Mouse (Mus musculus) right cerebral cortex, postnatal 14 days (tissue): ENCODE results near the gene Ppp1r35.
A peak's percentile ranks its signal among the peaks of the same experiment; 100 is the strongest.

ENCODE experiments used
- DNase-seq: peaks from one replicate; pipeline ENCODE4 v3.0.0; 2022

Gene Ppp1r35

DNA sequence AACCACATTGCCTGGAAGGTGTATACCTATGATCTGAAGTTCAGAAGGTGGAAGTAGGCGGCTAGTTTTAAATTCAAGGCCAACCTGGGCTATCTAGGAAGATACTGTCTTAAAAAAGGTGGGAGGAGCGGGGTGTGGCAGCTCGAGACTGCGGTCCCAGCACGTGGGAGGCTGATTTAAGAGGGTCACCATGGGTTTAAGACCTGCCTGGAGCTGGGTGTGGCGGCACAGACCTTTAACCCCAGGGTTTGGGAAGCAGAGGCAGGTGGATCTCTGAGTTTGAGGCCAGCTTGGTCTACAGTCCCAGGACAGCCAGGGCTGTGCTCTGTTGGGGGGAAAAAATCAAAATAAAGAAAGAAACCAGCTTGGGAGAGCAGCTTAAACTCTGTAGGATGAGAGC, 26.7 kb upstream of the Ppp1r35 start:
- DNase-seq = no peak

DNA sequence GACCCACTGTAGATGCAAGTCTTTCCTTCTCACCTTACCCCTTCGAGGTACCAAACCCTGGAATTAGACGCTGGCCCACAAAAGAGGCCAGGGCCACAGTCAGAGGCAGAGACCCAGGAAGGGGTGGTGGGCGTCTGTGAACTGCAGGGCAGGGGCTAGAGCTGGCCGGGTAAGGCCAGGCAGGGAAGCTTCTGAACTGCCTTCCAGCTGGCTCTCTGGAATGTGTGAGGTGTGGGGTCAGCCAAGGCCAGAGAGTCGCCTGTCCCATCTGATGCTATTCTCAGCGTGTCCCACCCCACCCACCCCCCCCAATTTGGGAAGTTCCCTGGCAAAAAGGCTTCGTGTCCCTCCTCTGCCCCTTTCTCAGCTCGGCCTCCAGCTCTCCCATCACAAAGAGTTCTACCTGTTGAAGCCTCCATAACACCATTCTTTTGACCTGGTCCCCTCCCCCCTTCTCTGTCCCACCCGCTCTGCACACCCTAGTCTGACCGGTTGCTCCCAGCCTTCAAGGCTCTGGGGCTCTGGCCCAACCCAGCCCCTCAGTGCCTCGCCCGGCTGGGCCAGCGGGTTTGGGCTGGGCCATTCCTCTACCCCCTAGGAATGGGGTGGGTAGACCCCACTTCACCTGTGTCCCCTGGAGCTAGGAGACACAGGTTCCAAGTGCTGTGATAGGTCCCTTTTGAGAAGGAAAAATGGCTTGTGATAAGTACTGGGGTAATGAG, 25.4 kb upstream of the Ppp1r35 start:
- DNase-seq = no peak

DNA sequence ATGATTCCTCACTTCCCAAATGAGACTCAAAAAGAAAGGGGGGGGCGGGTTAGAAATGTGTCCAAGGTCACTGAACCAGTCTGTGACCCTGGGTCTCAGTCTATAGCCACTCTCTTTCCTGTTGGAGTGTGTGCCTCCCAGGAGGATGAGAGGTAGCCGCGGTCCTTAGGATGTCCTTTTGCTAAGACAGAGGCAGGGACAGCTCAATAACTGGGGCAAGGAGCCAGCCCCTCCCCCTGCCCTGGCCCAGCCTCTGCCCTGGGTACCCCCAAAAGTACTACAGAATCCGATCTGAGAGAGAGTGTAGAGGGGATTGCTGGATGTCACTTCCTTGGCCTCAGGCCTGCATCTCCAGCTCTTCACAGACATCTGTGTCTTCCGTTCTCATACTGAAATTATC, 23.2 kb upstream of the Ppp1r35 start:
- DNase-seq = no peak

DNA sequence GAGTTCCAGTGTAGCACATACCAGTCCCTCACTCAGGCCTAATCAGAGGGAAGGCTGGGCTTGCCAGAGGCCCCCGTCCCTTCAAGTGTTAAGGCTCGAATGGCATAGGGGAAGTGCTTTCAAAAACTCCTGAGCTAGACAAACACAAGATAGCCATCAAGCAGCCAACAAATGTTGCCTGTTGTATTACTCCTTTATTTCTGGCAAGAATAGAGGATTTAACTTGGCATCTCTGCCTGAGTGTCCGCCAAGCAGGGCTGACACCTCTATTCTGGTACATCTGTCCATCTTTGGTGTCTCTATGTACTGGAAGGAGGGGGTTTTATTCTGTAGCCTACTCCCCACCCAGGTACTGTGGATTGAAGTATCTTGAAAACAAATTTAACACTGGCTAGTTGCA, 22.5 kb upstream of the Ppp1r35 start:
- DNase-seq = no peak

DNA sequence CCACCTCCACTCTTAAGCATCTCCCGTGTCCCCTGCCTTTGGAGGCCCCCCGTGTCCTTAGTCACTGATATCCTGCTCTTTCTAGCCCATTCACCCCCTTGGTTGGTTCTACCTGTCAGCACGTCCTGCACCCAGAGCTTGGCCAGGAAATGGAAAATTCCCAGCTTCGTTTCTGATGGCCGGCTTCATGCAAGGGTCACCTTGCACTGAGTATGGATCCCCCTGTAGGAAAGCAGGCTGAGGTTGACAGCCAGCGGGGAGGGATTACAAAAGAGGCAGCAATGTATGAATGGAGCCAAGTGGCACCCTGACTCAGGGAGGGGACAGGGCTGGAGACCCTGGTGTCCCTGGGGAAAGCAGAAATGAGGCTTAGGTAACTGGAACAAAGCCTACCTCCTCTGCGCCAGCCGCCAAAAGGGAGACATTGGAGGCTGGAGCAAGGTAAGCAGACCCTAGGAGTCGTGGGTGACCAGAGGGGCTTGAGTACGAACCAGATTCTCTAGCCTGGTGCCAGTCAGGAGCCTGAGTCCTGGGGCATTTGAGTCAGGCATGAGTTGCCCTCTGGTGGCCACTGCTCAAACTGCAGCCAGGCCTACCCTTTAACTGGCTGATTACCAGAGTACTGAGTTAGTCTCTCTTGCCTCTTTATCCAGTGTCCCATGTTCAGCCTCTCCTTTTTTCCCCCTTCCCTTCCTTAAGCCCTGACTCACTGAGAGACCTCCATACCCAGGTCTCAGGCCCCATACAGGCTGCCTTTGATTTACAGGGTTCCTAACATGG, 21.6 kb upstream of the Ppp1r35 start:
- peak; percentile 89 for DNase-seq

DNA sequence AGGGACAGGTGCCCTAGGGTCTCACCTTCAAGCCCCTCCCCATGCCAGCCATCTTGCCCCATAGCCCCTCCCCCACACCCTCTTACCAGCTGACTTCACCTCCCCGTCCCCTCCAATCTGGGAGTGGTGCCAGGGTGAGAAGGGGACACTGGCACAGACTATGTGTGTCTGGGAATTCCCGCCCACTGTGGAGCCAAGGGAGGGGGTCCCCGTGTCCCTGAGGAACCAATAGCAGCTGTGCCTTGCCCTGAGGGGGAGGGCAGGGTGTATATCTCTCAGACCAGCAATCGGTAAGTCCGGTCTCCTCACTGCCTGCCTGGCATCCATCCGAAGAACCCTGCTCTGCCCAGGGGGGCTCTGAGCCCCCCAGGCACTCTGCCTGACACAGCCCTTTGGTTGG, 20.8 kb upstream of the Ppp1r35 start:
- peak; percentile 76 for DNase-seq

DNA sequence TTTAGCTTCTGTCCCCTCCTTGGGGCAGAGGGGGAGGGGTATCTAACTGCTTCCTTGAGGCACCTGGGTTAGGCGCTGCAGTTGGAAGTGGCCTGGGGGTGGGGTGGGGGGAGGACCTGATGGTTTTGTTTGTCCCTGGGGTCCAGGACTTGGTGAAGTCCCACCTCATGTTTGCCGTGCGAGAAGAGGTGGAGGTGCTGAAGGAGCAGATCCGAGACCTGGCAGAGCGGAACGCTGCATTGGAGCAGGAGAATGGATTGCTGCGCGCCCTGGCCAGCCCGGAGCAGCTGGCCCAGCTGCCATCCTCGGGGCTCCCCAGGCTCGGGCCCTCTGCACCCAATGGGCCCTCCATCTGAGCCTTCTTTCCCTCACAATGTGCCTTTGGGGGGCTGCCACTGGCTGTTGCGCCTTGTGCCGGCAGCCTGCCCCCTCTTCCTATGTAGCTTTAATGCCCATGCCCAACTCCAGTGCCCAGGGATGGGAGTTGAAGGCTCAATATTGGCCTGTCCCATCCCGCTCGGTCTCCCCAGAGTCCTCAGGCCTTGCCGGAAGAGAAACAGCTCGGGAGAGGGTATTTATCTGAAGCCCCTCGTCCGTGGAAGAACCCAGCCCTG, 19.6 kb upstream of the Ppp1r35 start:
- DNase-seq = no peak

DNA sequence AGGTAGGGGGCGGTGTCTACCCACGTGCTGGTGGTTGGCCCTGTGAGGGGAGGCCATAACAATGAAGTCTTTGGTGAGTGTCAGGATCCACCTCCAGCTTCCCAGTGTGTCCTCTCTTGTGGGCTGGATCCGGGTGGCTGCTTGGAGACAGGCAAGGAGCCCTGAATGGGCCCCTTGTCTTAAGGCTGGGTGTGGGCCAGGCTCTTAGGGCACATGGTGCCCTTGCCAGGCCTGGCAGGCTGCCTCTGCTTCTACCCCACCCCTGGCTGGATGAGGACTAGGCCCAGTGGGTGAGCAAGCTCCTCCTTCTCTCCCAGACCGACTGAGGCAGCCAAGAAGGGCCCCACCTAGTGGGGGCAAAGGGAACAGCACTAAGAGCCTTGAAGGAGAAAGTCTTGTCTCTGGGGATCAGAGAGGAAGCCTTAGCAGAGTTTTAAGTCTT, 18.7 kb upstream of the Ppp1r35 start:
- DNase-seq = peak; percentile 81

DNA sequence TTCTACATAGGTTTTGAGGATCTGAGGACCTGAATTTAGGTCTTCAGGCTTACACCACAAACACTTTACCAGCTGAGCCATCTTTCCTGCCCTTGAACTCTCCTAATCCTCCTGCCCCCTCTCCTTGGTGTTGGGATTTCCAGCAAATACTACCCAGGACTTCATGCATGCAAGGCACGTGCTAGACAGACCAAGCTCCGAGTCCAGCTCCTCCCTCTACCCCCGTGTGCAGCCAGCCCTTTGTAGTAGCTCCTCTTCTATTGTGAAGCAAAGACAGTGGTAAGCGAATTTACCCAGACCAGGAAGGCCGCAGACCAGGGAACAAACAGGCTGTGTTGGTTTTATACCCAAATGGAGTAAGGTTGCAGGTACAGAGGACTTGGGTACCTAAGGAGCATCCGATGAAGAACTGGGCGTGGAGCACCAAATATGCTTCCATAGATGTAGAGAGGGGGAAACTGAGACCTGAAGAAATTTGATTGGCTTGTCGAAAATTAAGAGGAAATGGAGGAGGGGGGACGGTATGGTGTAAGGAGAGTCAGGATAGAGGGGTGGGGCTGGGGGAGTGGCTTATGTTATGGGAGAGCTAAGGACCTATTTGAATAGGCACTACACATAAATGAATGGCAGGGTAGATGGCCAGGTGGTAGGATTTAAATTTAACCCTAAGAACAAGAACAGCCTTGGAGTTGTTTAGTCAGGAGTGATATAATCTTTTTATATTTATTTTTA, 13.9 kb upstream of the Ppp1r35 start:
- DNase-seq = no peak

DNA sequence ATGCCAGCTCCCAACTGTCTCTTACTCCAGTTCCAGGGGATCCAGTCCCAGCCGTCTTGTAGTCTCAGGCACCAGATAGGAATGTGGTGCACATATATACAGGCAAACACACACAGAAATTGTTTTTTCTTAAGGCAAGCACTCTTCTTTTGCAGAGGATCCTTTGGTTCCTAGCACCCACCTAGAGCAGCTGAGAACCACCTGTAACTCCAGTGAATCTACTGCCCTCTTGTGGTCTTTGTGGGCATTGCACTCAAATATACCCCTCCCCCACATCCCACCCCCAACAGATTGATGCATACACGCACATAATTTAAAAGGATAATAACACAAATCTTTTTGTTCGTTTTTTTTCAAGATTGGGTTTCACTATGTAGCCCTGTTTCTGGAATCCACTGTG, 12.4 kb upstream of the Ppp1r35 start:
- no peak for DNase-seq

DNA sequence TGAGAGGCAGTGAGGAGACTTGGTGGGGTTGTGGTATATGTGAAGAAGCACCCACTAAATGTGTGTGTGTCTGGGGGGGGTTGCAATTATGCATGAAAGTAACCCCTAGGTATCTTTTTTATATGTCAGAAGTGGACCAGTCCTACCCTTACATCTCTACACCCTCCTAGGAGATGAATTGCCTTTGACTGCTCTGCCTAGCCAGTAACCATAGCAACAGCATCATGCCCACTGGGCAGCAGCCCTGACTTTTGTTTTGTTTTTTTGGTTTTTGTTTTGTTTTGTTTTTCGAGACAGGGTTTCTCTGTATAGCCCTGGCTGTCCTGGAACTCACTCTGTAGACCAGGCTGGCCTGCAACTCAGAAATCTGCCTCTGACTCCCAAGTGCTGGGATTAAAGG, 10.2 kb upstream of the Ppp1r35 start:
- no peak for DNase-seq

DNA sequence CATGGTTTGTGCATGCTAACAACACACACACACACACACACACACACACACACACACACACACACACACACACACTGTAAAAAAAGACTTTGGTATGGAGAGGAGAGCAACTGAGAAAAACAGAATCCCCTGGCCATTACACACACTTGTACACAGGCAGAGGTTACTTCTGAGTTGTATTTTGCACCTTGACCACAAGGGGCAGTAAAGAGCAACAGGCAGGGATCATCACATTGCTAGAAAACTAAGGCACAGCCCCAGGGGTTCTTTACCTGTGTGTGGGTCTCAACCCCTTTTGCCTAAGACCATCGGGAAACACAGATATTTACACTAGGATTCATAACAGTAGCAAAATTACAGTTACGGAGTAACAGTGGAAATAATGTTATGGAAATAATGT, 7.9 kb upstream of the Ppp1r35 start:
- no peak for DNase-seq

DNA sequence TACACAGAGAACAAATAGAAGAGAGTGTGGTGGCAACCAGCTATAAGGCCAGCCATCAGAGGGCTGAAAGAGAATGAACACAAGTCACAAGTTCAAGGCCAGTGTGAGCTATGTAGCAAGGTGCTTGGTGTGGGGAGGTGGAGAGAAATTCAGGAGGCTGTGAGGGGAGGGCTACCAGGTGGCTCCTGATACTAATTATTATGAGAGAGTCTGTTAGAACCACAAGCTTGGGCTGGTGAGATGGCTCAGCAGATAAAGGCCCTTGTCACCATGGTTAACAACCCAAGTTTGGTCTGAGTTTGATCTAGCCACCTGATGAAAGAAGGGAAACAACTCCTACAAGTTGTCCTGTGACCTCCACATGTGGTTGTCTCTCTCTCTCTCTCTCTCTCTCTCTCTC, 5.9 kb upstream of the Ppp1r35 start:
- no peak for DNase-seq

DNA sequence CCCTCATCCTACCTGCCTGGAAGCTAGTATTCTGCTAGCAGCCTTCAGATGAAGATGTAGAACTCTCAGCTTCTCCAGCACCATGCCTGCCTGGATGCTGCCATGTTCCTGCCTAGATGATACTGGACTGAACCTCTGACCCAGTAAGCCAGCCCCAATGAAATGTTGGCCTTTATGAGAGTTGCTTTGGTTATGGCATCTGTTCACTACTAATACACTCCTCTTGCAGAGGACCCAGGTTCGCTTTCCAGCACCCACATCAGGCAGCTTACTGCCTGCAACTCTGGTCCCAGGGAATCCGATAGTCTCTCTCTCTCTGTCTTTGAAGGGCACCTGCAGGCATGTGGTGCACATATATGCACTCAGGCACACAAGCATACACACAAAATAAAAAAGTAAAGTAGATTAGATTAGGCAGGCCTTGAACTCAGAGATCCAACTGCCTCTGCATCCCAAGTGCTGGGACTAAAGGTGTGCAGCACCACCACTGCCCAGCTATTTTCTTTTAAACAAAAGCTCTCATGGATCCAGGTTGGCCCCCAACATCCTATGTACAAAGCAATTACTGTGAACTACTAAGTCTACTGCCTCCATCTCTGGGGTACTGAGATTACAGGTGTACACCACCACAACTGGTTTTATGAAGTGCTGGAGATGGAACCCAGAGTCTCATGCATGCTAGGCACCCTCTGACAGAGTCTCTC, 2.9 kb upstream of the Ppp1r35 start:
- no peak for DNase-seq

DNA sequence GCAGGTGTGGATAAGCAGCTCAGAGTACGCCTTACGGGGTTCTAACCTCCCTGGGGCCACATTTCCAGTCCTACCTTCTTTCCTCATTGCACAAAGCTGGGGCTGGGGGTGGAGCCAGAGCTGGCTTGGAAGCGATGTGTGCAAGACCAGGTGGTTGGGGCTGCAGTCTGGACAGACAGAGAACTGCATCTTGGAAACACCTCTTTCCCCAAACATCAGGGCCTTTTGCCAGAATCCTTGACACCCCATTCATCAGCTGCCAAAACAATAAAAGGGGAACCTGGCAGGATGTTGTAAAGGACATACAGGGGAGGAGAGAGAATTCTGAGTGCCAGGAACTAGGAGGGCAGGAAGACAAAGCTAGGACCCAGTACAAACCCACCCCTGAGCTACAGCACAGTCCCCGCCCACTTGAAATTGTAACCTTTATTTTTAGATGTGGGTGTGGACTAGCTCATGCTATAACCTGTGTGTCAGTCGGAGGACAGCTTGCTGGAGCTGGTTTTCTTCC, 2.2 kb upstream of the Ppp1r35 start:
- DNase-seq = no peak

DNA sequence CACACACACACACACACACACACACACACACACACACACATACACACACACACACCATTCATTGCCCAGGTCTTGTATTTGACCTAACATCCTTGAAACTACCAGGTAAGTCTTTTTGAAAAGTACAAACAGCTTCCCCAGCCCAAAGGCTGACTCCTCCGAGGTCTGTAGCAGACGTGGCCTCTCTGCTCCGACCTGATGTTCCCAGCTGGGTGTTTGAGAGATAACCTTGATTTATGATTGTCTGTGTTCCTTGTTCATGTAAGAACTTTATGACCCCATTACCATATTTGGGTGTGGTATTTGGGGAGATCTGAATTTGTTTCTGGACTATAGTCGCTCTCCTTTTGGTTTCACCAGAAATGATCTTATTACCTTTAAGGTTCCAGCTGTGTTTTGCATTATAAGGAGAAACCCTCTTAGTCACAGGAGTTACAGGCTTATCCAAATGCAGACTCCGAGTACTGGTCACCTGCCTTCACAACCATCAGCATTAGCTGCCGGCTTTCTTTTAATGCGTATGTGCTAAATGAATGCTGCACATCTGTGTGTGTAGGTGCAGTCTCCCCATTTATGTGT, 1.3 kb upstream of the Ppp1r35 start:
- DNase-seq = no peak

DNA sequence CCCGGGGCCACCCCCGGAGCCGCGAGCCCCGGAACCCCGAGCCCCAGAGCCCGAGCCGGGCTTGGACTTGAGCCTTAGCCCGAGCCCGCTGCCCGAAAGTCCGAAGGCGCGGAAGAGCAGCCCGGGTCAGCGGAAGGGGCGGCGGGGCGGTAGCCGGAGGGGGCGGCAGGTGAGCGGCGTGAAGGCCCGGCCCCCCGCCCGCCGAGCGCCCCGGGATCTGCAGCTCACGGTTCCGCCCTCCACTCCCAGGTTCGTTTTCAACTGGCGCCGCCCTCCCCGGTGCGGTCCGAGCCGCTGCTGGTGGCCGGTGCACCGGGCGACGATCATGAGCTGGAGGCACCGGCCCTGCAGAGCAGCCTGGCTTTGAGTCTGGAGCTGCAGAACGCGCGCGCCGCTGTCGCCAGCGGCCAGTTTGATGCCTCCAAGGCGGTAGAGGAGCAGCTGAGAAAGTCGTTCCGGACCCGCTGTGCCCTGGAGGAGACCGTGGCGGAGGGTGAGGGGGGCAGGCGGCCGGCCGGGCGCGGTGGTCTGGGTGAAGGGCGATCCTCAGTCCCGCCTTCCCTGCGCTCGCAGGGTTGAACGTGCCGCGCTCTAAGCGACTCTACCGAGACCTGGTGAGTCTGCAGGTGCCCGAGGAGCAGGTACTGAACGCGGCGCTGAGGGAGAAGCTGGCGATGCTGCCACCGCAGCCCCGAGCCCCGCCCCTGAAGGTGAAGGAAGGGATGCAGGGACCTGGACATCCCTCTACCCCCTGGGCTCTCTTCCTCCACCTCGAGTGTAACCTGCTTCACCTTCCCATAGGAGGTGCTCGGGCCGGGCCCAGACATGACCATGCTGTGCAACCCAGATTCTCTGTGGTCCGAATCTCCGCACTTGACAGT, 644 bp downstream of the Ppp1r35 start:
- no peak for DNase-seq

DNA sequence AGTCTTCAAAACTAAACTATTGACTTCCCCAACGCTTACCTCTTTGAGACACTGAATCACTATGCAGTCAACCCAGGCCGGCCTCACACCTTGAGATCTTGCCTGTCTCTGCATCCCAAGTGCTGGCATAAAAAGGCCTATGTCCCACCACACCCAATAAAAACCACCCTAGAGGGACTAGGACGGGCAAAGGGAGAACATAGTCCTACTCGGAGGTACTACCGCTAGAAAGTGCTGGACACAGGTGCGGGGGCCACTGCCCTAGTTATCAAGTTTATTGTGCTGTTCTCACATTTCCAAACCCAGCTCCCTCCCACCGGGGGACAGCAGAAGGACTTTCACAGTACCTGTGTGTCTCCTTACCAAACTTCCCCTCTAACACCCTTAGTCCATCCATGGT, 3.0 kb downstream of the Ppp1r35 start:
- no peak for DNase-seq

DNA sequence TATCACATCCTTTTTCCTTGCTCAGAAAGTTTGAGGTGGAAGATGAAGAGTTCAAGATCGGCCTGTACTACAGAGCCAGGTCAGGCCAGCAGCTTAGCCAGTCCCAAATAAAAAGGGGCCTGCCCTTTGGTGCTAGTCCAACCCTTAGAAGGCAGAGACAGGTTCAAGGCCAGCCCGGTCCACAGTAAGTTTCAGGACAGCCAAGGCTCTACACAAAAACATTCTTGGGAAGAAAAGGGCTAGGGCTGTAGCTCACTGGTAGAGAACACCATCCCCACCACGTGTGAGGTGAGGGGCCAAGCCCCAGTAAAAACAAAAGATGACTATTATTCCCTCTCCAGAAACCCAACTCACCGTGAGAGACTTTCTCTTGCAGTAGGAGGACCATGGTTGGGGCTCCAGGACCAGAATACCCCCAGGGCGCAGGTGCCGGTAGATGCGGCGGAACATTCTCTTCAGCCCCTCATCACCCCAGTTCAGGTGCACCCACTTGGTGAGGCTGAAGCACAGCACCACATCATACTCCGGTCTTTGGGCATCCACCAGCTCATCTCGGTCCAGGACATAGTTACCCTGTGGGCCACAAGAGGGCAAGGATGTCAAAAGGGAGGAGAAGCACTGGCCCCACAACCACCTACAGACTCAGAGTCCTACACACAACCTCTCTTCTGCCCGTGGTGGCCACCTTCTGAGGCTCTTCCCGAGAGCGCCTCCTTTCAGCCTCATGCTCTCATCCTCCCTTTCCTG, 4.3 kb downstream of the Ppp1r35 start:
- no peak for DNase-seq

DNA sequence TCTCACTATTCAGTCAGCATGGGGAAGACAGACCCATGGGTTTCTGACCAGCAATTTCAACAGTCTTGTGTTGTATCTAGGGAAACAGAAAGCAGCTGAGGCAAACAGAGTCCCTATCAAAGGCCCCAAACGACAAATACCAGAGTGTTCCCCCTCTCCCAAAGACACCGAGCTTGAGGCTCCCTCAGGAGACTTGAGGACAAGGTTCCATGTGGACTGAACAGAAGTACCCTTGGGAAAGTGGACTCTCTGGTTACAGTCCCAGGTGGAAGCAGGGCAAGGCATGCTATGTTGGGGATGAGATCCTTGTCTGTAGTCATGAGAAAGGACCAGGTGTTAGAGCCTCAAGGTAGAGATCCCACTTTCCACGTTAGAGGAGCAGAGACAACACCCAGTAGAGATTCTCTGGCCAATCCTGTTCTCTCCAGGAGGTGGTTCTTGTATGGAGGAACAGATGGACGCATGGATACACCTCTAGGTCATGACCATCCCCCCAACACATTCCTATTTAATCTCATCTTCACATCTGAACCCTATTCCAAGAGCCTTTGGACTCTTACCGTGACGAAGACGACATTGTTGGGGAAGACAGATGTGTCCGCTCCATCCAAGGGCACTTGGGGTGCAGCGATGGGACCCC, 5.4 kb downstream of the Ppp1r35 start:
- DNase-seq = no peak
